Mouse (Mus musculus) embryonic facial prominence, embryonic 15.5 days (tissue): ENCODE results near the gene Tspan3. TPM values are rescaled to one million over a fixed set of nuclear protein-coding genes. Genes with fewer than 3 reads are reported as not detected.
A peak's percentile ranks its signal among the peaks of the same experiment; 100 is the strongest.

Source experiments
- ATAC-seq: fragments of 200-750 bp; cut with Nextera tagmentation; 2 replicates; pipeline ENCODE4 v1.8.0; 2017; ENCODE audit warnings: low read depth, moderate TSS enrichment; ENCODE audit not compliant: insufficient number of reproducible peaks, low FRiP score, low TSS enrichment
- H3K27ac ChIP-seq: fragments of 300-500 bp; sonication (generic); replicated peaks from 2 replicates; pipeline ENCODE4 v1.5.1; 2015; ENCODE audit warnings: mild to moderate bottlenecking, inconsistent platforms
- H3K27me3 ChIP-seq: fragments of 300-500 bp; sonication (generic); 2 replicates; pipeline ENCODE4 v1.6.1; 2015; ENCODE audit warnings: inconsistent platforms
- H3K36me3 ChIP-seq: fragments of 300-500 bp; sonication (generic); 2 replicates; pipeline ENCODE4 v1.6.1; 2015; ENCODE audit warnings: mild to moderate bottlenecking, inconsistent platforms
- H3K4me1 ChIP-seq: fragments of 300-500 bp; sonication (generic); 2 replicates; pipeline ENCODE4 v1.6.1; 2015; ENCODE audit warnings: inconsistent platforms
- H3K4me2 ChIP-seq: fragments of 300-500 bp; sonication (generic); replicated peaks from 2 replicates; pipeline ENCODE4 v1.6.1; 2015; ENCODE audit warnings: mild to moderate bottlenecking, inconsistent platforms
- H3K4me3 ChIP-seq: fragments of 300-500 bp; sonication (generic); replicated peaks from 2 replicates; pipeline ENCODE4 v1.5.1; 2015; ENCODE audit warnings: mild to moderate bottlenecking, inconsistent platforms
- H3K9ac ChIP-seq: fragments of 300-500 bp; sonication (generic); 2 replicates; pipeline ENCODE4 v1.6.1; 2015; ENCODE audit warnings: inconsistent platforms
- H3K9me3 ChIP-seq: fragments of 300-500 bp; sonication (generic); replicated peaks from 2 replicates; pipeline ENCODE4 v1.6.1; 2016; ENCODE audit warnings: inconsistent platforms
- WGBS: fragments of 180-500 bp; shearing (Covaris S2); methylation state at CpG from one replicate; pipeline ENCODE4 v1.1.7; 2015; 5-methylcytosine and 5-hydroxymethylcytosine counted together
- polyA plus RNA-seq: library from polyadenylated mRNA; unstranded; fragments of >200 nt; fragmentation: Nextera tagmentation; extraction: Ambion mirVana; gene quantifications from 2 replicates; pipeline ENCODE4 v1.2.1, GENCODE M21; 2015

Gene Tspan3
- polyA plus RNA-seq, 1 experiment from 2014 or later = 495 TPM

DNA sequence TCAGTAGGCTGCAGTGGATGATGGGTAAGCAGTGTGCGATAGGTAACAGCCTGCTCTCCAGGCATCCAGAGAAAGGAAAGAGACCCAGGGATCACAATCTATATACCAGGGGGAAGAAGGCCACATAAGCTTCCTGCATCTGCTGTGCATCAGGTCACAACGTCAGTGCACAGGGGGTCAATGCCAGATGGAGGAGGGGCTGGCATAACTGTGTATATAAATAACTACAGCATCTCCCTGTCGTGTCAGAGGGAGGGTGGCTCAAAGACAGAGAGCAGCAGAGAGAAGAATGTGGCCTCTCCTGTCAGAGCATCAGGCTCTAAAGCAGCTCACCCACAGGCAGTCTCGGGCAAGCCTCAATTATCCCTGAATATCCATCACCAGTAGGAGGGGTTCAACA is 34.7 kb downstream of the Tspan3 start:
- H3K36me3 ChIP-seq = peaks cover 73% of the 10 kb centered on the region
- no peaks in the 10 kb centered on the region for H3K27me3 ChIP-seq
- H3K9ac ChIP-seq = no peak overlapping the region
- H3K4me1 ChIP-seq = no peaks in the 10 kb centered on the region
- 55% methylated on average over 4 of the region's 4 CpGs for WGBS
- no peak for ATAC-seq
- H3K4me2 ChIP-seq = no peak overlapping the region
- no peaks in the 10 kb centered on the region for H3K9me3 ChIP-seq
- H3K27ac ChIP-seq = no peak overlapping the region
- H3K4me3 ChIP-seq = no peak overlapping the region

DNA sequence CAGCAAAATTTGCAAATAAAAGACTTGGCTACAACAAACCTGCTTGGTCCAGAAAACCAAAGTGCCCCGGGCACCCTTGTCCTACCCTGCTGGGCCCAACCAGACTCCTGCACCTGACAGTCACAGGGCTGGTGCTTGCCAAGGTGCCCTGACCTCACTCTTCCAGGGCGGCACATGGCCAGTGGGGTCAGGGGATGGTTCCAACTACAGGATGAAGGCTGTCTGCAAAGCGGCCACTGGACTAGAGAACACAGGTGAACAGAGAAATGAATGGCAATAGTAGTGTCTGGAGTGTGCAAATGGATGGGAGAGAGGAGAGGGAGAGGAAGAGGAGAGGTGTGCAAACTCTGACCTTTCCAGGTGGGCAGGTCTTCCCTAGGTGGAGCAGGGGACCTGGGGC is 35.3 kb downstream of the Tspan3 start:
- H3K9ac ChIP-seq = no peak overlapping the region
- H3K36me3 ChIP-seq = peaks cover 68% of the 10 kb centered on the region
- H3K4me3 ChIP-seq = no peak overlapping the region
- H3K27me3 ChIP-seq = no peaks in the 10 kb centered on the region
- 98% methylated on average over 3 of the region's 3 CpGs for WGBS
- ATAC-seq = no peak
- H3K27ac ChIP-seq = no peak overlapping the region
- H3K4me2 ChIP-seq = no peak overlapping the region
- H3K4me1 ChIP-seq = 0 out of 2 replicates have a peak, but pooled peaks cover 1% of the 10 kb centered on the region
- no peaks in the 10 kb centered on the region for H3K9me3 ChIP-seq

DNA sequence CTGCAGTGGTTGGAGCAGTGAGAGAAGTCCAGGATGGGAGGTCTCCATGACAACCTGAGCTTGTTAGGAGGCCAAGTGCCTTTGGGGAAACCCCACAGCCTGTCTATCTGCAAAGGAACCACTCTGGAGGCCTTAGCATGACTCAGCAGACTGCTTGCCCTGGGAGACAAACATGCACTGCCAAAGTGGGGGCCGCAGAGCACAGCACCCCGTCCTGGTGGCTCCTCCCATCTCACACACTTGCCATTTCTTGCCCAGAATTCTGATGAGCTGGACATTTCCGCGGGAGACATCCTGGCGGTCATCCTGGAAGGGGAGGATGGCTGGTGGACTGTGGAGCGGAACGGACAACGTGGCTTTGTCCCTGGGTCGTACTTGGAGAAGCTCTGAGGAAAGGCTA is 36.9 kb downstream of the Tspan3 start:
- H3K27me3 ChIP-seq = no peaks in the 10 kb centered on the region
- no peak overlapping the region for H3K4me3 ChIP-seq
- ATAC-seq = no peak
- no peak overlapping the region for H3K4me2 ChIP-seq
- no peaks in the 10 kb centered on the region for H3K9me3 ChIP-seq
- H3K27ac ChIP-seq = no peak overlapping the region
- no peak overlapping the region for H3K9ac ChIP-seq
- 91% methylated on average over 9 of the region's 9 CpGs for WGBS
- H3K36me3 ChIP-seq = peaks cover 52% of the 10 kb centered on the region
- 0 out of 2 replicates have a peak, but pooled peaks cover 8% of the 10 kb centered on the region for H3K4me1 ChIP-seq

DNA sequence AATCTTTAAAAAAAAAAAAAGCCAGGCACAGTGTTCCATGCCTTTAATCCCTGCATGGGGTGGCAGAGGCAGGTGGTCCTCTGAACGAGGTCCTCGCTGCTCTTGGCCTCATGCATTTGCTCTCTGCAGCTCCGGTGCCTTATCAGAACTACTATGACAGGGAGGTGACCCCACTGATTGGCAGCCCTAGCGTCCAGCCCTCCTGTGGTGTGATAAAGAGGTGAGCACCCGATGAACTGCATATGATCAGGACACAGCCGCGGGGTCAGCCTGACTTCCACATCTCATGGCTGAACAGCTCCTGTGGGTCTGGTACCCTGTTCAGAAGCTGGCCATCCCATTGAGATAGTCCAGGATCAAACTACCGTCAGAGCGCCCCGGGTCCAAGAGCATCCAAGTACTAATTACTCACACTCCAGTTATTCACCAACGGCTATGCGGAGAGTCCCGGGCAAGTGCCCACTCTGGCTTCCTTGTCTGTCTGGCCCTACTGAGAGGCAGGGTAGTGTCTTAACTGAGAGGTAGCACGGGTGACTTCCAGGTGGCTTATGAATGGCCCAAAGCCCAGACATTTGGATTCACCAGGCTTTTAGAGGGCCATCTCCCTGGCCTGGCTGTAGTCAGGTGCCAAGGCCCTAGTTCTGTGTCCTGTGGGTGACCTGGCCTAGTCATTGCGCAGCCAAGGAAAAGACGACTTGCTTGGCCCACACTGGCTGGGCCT is 38.7 kb downstream of the Tspan3 start:
- Histone ChIP-seq H3K36me3 (peaks cover 36% of the 10 kb centered on the region), H3K4me2 (no peak overlapping the region), H3K9me3 (no peaks in the 10 kb centered on the region), H3K27me3 (no peaks in the 10 kb centered on the region), H3K4me1 (0 out of 2 replicates have a peak, but pooled peaks cover 14% of the 10 kb centered on the region), H3K27ac (no peak overlapping the region), H3K4me3 (no peak overlapping the region), H3K9ac (no peak overlapping the region)
- 88% methylated on average over 16 of the region's 16 CpGs for WGBS
- ATAC-seq = no peak

DNA sequence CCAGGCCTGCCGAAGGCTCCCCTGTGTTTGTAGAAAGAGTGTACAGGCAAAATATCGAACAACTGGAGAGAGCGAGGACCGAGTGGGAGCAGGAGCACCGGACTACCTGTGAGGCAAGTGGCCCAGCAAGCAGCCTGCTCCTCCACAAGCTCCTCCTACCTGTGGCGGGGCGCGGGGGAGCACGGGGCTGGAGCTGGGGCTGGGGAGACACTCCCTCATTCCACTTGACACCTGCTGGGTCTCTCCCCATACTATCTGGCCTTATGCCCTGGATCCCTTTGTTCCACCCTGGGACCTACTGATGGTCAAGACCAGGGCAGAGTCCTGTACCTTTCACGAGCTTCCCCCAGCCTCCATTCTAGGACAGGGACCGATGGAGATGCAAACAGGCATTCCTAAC is 40.7 kb downstream of the Tspan3 start:
- no peaks in the 10 kb centered on the region for H3K27me3 ChIP-seq
- H3K9ac ChIP-seq = no peak overlapping the region
- ATAC-seq = no peak
- peaks cover 21% of the 10 kb centered on the region for H3K36me3 ChIP-seq
- no peaks in the 10 kb centered on the region for H3K9me3 ChIP-seq
- no peak overlapping the region for H3K4me3 ChIP-seq
- H3K27ac ChIP-seq = no peak overlapping the region
- 21% methylated on average over 11 of the region's 11 CpGs for WGBS
- no peak overlapping the region for H3K4me2 ChIP-seq
- H3K4me1 ChIP-seq = 0 out of 2 replicates have a peak, but pooled peaks cover 22% of the 10 kb centered on the region

DNA sequence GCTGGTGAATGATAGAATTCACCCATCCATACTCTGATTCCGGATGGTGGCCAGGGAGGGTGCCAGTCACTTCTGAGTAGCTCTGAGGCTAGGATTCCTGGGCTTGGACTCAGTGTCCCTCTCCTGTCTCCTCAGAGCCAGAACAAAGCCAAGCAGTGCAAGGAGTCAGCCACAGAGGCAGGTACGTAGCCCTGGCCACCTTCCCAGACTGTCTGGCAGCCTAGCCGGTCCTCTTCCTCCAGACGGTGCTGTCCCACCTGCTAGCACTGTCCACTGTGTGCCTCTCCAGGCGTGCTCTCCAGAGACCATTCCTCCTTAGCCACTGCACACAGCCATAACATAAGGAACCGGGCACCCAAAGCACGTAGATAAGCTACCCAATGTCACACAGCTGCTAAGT is 41.7 kb downstream of the Tspan3 start:
- peaks cover 11% of the 10 kb centered on the region for H3K36me3 ChIP-seq
- ATAC-seq = no peak
- no peak overlapping the region for H3K27ac ChIP-seq
- no peaks in the 10 kb centered on the region for H3K9me3 ChIP-seq
- no peak overlapping the region for H3K4me3 ChIP-seq
- H3K27me3 ChIP-seq = no peaks in the 10 kb centered on the region
- H3K4me2 ChIP-seq = no peak overlapping the region
- WGBS = 75% methylated on average over 7 of the region's 7 CpGs
- peaks cover 27% of the 10 kb centered on the region for H3K4me1 ChIP-seq
- no peak overlapping the region for H3K9ac ChIP-seq

DNA sequence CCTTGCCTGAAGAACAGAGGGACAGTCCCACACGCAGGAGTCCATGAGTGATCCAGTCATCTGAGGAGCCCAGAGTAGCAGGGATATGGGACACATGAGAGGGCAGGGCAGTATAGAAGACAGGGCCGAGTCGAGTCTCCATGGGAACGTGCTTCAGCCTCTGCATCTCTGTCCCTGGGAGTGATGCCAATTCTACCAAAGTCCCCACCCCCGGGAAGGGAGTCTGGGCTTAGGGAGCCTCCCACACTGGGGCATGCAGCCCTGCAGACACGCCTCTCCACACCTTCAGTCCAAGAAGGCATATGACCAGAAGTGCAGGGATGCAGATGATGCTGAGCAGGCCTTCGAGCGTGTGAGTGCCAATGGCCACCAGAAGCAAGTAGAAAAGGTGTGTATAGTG is 42.3 kb downstream of the Tspan3 start:
- H3K4me2 ChIP-seq = no peak overlapping the region
- H3K36me3 ChIP-seq = peaks cover 5% of the 10 kb centered on the region
- no peak overlapping the region for H3K4me3 ChIP-seq
- ATAC-seq = no peak
- H3K27me3 ChIP-seq = no peaks in the 10 kb centered on the region
- H3K9ac ChIP-seq = no peak overlapping the region
- no peaks in the 10 kb centered on the region for H3K9me3 ChIP-seq
- WGBS = 45% methylated on average over 8 of the region's 8 CpGs
- no peak overlapping the region for H3K27ac ChIP-seq
- H3K4me1 ChIP-seq = peaks cover 32% of the 10 kb centered on the region

DNA sequence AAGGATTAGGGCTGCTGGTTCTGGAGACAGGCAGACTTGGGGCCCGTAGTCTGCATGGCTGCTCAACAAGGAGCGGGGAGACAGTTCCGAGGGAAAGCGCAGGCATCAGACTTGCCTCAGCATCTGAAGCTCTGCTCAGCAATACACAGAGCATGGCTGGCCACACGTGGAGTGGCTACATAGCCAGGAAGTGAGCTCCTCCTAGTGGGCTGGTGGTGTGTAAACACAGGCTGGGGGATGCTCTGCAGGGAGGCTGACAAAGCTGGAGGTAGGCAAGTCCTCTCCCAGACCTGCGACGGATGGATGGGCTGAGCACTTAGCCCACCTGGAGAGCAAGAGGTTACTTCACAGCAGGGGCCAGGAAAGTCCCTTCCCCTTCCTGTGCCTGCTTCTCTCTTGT is 44.2 kb downstream of the Tspan3 start:
- no peak overlapping the region for H3K9ac ChIP-seq
- H3K4me3 ChIP-seq = no peak overlapping the region
- no peaks in the 10 kb centered on the region for H3K27me3 ChIP-seq
- no peaks in the 10 kb centered on the region for H3K36me3 ChIP-seq
- peaks cover 32% of the 10 kb centered on the region for H3K4me1 ChIP-seq
- H3K4me2 ChIP-seq = no peak overlapping the region
- 22% methylated on average over 7 of the region's 7 CpGs for WGBS
- no peak for ATAC-seq
- H3K27ac ChIP-seq = no peak overlapping the region
- H3K9me3 ChIP-seq = no peaks in the 10 kb centered on the region

DNA sequence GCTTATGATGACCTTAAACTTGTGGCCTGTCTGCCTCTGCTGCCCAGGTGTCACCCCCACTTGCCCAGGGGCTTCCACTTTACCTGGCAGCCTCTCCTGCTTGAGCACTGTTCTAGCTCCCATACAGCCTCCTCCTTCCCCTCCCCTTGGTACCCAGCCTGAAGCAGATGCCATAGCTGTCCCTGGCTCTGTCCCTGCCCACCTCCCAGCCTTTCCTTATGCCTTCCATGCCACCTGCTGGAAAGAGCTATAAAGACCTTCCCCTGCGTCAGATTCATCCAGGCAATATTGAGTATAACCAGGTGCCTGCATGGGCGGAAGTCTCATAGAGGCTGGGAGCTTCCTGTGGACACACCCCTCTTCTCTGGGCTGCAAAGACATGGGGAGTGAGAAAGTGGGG is 45.6 kb downstream of the Tspan3 start:
- Histone ChIP-seq H3K9ac (no peak overlapping the region), H3K27me3 (no peaks in the 10 kb centered on the region), H3K4me1 (peaks cover 27% of the 10 kb centered on the region), H3K4me3 (no peak overlapping the region), H3K36me3 (no peaks in the 10 kb centered on the region), H3K27ac (no peak overlapping the region), H3K4me2 (no peak overlapping the region), H3K9me3 (no peaks in the 10 kb centered on the region)
- no peak for ATAC-seq
- WGBS = 71% methylated on average over 2 of the region's 2 CpGs

DNA sequence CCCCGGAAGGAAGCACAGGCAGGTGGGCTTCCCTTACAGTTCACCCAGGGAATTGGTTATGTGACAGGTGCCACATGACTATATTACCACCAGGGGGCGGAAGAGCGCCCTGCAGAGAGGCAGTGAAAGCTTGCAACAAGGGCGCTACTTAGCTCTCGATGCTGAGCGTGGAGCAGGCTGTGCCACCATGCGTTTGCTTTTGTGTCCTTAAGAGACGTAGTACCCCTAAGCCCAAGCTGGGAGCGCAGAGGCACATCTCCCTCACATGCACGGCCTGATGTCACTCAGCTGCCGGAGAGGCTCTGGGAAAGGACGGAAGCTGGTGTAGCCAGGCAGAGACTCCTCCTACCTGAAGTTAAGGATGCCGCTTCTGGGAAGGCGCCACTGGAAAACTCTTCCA is 46.7 kb downstream of the Tspan3 start:
- H3K4me3 ChIP-seq = peak overlapping the region; percentile 45
- H3K9ac ChIP-seq = no peak overlapping the region
- no peaks in the 10 kb centered on the region for H3K36me3 ChIP-seq
- H3K4me1 ChIP-seq = peaks cover 24% of the 10 kb centered on the region
- no peaks in the 10 kb centered on the region for H3K27me3 ChIP-seq
- ATAC-seq = peak; percentile 26; the same call in 1 of the 2 replicates
- H3K4me2 ChIP-seq = peak overlapping the region; percentile 80
- WGBS = 2% methylated on average over 14 of the region's 14 CpGs
- H3K27ac ChIP-seq = no peak overlapping the region
- H3K9me3 ChIP-seq = no peaks in the 10 kb centered on the region

DNA sequence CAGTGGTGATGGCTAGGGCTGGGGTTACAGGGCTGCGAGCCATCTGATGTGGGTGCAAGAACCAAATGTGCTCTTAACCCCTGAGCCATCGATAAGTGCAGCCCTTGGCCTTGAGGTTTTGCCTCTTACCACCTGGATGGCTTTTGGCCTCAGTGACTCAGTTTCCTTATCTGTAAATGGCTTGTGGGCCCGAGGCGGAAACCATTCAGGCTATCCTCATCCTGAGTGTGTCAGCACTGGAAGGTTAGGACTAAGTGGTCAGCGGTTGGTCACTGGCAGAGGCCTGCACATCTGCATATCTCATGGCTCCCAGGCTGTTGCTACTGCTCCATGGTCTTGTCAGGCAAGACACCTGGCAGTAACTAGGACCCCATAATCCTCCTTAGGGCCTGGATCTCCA is 47.2 kb downstream of the Tspan3 start:
- no peaks in the 10 kb centered on the region for H3K36me3 ChIP-seq
- H3K4me2 ChIP-seq = no peak overlapping the region; the same call in 1 of the 2 replicates
- H3K4me3 ChIP-seq = no peak overlapping the region
- no peak overlapping the region for H3K27ac ChIP-seq
- H3K27me3 ChIP-seq = no peaks in the 10 kb centered on the region
- no peaks in the 10 kb centered on the region for H3K9me3 ChIP-seq
- no peak overlapping the region for H3K9ac ChIP-seq
- 78% methylated on average over 5 of the region's 5 CpGs for WGBS
- ATAC-seq = no peak
- H3K4me1 ChIP-seq = peaks cover 24% of the 10 kb centered on the region

DNA sequence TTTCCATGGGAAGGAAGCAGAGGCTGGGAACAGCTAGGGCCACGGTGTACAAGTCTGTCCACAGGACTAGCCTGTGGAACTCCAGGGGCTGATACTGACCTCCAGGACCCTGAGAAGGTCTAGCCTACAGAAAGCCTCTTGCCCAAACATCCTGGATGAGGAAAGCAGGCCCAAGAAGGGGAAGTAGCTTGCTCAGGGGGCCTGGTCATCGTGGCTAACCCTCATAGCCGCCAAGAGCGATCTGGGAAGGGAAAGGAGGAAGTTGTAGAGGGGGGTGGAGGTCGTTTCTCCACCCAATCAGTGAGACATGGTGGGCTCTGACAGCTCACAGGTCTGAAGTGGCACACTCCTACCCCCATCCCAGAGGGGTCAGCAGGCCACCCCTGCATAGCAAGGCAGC is 57.1 kb downstream of the Tspan3 start:
- ATAC-seq = no peak
- H3K4me1 ChIP-seq = peaks cover 7% of the 10 kb centered on the region
- no peaks in the 10 kb centered on the region for H3K36me3 ChIP-seq
- no peak overlapping the region for H3K27ac ChIP-seq
- H3K9ac ChIP-seq = no peak overlapping the region
- H3K27me3 ChIP-seq = no peaks in the 10 kb centered on the region
- no peak overlapping the region for H3K4me3 ChIP-seq
- H3K4me2 ChIP-seq = no peak overlapping the region
- WGBS = 82% methylated on average over 5 of the region's 5 CpGs
- H3K9me3 ChIP-seq = no peaks in the 10 kb centered on the region
